Mouse (Mus musculus): ENCODE data around the gene Tespa1.
"Not testable (repeated sequence)": the region's sequence is repeated elsewhere in the genome, so short reads cannot be mapped to it uniquely, and the experiment has no call there.

Gene Tespa1

DNA sequence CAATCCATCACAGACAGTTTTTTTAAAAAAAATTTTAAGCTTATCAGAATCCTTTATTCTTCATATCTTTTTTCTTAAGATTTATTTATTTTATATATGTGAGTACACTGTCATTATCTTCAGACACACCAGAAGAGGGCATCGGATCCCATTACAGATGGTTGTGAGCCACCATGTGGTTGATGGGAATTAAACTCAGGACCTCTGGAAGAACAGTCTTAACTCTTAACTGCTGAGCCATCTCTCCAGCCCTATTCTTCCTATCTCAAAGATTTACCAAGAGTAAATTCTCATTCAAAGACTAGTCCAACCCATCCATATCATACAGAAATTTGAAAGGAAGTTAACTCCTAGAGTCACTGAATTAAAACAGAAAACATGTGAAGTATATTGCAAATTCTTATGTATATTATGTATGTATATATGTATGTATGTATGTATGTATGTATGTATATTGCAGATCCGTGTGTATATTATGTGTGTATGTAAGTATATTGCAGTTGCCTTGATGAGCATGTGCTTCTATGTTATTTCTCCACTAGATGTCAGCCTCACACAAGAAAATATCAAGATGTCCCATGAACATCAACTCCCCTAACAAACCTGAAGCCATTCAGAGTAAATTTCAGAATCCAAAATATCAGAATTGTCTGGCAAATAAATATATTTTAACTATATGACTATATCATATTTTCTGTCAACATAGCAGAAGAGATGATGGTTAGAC, 40.9 kb downstream of the Tespa1 start:
- DNase-seq = no peak

DNA sequence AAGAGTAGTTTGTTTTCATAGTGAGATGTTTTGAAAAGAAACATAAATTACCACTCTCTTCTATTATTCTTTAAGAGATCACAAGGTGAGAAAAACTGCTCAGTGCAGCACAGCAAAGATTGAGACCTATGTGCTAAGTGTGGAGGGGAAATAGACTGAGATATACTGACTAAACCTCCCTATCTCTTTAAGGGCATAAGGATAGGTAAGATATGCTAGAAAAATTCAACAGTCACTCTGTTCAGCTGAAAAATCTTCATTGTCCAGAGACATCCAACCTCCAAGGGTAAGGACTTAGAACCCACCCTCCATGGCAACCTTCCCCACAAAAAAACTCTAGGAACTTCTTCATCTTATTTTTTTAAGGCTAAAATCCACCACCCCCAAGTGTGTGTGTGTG, 42.1 kb downstream of the Tespa1 start:
- no peak for DNase-seq

DNA sequence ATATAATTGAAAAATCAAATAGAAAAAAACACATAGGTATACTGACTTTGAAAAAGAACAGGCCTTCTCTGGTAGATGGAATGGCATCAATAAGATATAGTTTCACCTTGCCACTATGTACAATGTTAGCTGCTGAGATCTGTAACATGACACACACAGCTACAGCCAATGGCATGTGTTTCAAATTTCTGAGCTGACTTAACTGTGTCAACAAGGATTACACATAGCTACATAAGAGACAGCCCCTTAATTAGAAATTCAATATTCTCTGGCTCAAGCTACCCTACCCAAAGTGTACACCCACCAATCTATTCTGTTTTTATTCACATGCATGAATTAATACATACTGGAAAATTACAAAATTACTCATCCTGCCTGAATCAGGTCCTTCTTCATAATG, 45.7 kb downstream of the Tespa1 start:
- no peak for DNase-seq

DNA sequence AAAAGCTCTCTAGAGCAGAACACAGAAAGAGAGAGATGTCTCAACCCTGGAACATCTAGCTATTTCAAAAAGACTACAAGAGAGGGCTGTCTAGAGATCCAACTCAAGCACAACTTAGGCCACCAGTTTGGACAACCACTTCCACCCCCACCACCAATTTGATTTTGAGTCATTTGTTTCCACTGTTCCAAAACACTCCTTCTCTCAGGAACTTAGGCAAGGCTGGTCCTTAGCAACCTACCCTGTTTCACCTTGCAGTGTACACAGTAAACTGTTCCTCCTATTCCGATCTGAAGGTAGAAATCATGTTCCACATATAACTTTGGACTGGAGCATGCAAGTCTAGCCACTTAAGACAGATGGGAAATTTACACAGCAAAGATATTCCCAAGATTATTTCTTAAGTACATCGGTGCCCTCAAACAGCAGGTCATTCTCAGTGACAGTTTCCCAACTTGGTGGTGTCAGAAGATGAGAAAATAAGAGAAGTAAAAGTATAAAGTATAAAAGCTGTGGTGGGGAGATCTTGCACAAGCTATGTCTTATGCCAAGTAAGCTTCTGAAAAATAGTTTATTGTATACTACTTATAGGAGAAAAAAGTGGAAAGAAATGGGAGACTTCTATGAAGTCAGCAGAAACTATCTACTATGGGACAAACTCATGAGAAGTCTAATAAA, 47.5 kb downstream of the Tespa1 start:
- DNase-seq = no peak

DNA sequence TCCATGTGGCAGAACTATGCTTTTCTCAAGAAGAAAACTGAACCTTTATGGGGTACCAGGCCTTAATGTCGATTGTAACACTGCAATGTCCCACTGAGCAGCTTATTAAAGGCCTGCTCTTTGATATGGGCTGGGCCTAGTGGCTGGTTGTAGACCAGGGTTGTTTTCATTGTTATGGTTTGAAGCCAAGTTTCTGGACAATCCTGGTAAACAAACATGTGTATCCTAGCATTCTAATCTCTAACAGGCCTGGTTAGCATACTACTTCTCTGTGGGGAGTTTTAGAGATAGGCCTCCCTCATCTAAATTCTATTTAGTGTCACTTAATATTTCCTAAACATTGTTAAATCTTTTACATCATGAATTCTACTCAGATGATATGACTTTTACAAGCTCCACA, 49.0 kb downstream of the Tespa1 start:
- DNase-seq = no peak

DNA sequence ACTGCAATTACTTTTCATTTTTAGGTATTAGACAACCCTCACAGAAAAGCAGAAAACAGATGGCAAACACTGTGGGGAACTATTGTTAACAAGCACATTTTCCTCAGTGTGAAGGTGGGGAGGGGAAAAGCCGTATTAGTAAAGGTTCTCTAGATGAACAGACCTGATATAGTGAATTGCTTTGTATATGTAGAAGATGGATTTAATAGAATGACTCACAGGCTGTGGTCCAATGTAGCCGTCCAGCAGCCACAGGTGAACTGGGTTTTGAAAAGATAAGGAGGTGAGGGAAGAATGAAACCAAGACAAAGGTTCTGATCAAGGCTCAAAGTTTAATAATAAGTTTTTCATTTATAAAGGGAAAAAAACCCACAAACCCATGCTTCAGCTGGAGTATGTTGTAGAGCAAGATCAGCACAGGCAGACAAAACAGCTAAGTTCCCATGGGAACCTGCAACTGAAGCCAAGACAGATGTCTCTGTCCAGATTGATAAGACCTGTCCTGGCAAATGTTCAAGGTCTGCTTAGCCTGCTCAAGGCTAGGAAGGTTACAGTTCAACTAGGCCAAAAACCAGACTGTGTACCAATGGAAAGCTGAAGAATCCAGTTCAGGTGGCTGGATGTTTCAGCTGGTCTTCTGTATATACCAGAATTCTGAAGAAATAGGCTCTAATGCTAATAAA, 50.0 kb downstream of the Tespa1 start:
- no peak for DNase-seq

DNA sequence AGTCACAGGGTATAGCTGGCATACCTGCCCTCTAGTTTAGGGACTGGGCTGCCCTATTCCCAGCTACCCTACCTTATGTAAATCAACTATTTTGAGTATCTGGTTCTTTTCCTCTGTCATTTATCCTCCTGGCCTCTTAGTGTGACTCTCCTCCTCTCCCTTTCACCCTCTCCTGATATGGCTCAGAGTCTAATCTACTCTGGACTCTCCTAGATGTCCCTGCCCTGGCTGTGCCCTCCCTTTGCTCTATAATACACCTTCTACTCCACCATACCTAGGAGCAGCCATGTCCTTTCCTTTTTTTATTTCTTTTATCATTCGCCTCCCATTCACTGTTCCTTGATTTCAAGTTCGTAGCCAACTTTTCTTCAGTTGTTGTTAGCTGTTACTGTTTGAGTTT, 52.5 kb downstream of the Tespa1 start:
- no peak for DNase-seq

DNA sequence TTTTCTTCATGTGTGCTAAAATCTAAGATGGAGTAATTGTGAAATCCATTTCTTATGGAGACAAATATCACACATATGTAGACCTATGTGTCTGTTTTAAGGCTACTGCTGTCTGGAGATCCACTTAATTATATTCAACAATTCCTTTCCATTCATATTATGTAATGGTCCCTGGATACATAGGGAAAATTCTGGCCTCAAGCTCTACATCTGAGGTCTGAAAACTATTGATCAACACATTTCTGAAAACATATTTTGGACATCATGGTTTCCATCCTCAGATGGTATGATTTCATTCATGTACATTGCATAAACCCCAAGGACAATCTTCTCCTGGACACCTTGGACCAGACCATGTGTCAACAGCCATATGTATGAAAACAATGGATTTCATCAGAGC, 71.6 kb downstream of the Tespa1 start, which contains the start of gene Vmn2r84:
Gene Vmn2r84, minus strand, starts transcription at position 101 of the 400 bp plus-strand sequence.
- no peak for DNase-seq

DNA sequence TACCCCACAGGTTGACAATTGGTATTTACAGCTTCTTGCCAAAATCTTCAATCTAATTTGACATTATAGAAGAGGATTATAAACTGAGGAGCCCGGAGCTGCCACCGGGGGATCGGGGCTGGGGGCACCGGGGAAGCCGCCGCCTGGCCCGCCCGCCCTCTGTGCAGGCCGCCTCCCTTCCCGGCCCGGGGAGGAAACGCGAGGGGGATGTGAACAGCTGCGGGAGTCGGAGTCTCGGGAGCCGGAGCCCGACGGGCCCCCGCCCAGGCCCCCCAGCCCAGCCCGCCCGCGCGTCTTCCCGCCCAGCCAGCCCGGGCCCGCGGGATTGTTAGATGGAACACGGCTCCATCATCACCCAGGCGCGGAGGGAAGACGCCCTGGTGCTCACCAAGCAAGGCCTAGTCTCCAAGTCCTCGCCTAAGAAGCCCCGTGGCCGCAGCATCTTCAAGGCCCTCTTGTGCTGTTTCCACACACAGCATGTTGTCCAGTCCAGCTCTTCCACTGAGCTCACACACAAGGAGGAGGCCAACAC, 89.6 kb downstream of the Tespa1 start:
- not testable (repeated sequence) for DNase-seq
